Mouse (Mus musculus) urinary bladder, postnatal 14 days (tissue): ENCODE results near the gene AC129217.1.

Source experiments
- DNase-seq: peaks from one replicate; pipeline ENCODE4 v3.0.0; 2021; ENCODE audit warnings: low spot score

Gene AC129217.1

DNA sequence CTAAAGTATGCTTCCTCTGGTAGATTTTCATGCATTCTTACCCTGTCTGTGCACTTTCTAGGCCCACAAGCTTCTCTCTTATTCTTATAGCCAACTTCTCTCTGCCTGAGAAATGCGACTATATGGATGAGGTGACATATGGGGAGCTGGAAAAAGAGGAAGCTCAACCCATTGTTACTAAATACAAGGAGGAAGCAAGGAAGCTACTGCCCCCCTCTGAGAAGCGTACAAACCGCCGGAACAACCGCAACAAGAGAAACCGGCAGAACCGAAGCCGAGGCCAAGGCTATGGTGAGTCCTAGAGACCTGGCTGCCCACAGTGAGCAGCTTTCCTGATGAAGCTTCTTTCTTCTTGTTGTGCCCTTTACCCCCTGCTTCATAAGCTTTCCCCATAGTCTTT is at the start of gene AC129217.1:
Gene AC129217.1 (plus strand): TSS at position 114 of the 400 bp plus-strand sequence.
- no peak for DNase-seq

DNA sequence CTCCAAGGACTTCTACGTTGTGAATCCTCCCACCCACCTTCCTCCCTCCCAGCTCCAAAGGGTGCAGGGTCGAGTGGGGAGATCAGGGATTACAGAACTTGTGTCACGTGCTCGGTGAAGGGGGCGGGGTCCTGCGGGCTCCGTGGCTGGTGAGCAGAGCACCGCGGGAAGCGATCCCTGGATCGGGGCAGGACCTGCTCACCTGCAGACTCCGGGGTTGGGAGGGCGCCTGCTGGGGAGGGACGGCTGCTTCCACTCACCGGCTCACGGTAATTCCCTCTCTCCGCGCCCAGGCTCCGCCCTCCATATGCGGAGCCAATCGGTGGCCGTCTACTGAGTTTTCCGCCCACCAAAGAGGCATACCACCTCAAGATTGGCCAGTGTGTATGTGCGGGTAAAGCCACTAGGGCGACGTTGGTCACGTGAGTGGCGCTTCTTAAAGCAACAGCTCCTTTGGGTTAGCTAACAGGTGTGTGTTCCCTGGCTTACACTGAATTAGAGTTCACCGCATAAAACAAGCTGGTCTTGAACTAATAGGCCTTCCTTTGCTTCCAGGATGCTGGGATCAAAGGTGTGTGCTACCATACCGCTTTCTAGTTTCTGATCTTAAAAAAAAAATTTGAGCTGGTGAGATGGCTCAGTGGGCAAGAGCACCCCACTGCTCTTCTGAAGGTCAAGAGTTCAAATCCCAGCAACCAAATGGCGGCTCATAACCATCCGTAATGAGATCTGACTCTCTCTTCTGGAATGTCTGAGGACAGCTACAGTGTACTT is 43.4 kb upstream of the AC129217.1 start, which contains the start of gene Taf6l:
Gene Taf6l (minus strand): TSS at position 410 of the 774 bp plus-strand sequence.
- DNase-seq, result peak; percentile 91

DNA sequence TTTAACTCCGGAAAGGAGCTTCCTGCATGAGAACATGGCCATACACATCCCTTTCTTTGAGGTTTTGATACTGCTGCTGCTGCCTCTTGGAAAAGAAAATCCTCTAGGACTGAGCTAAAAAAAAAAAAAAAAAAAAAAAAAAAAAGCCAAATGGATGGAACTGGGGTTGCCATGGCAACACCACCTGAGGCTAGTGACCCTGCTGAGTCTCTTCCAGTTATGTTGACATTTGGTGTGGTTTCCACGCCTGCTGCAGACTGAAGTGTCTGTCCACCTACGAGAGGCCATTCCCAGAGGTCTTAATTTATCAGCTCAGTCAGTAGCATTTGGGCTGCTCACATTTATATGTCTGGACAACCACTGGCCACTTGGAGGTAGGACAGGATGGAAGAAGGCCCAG is 41.1 kb upstream of the AC129217.1 start:
- no peak for DNase-seq

DNA sequence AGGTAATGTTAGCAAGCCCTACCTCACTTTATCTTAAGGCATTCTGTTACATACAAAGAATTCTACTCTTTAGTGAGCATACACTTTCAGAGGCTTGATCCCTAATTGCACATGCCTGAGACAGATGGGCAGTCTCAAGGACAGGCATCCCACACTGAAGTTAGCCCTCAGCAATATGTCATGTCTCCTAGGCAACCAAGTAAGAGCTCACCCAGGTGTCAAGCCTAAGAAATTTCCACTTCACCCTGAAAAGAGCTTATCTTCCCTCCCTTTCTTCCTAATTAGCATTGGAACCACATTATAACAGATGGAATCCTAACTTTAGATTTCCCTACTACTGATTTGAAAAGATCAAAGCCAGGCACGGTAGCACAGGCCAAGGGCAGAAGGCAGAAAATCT is 40.4 kb upstream of the AC129217.1 start:
- no peak for DNase-seq

DNA sequence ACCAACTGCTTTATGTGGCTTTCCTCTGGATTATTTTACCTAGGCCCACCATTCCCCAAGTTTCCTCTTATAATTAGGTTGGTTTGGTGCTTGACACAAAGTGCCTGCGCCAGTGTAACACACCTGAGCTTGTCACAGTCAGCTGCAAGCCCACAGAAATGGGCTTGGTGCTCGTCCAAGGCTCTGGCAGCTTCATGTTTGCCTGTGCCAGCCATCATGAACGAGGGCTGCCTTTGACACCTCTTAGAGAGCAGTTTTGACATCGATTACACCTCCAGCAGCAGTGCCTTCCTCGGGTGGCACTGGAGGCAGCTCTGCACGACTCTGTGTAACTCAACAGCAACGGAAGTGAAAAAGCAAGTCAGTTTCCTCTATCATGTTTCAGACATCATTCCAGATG is 39.4 kb upstream of the AC129217.1 start:
- no peak for DNase-seq

DNA sequence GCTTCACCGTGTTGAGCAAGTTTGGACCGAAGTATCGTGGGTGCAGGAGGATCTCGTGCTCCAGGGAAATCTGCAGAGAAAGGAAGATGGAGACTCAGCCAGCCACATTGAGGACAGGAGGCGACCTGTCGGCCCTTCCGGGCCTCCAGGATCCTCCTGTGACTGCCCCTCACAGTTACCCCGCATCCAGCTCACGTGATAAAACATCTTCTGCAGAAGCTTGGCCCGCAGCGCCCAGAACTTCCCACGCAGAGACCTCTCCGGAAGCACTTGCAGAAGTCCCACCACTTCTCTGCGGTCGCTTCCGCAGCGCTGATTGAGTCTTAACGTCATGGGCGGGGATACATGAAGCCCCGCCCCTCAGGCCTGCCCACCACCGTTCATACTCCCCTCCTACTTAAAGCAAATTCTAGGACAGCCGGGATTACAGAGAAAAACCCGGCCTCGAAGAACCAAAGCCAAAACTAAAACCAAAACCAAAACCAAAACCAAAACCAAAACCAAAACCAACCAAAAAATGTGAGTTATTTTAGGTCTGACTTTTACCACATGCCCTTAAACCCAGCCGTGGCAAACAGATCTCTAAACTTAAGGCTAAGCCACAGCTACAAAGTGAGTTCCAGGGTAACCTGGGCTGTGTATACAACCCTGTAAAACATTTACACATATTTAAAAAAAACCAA is 31.2 kb upstream of the AC129217.1 start, which contains the start of gene Polr2g:
Gene Polr2g (minus strand): TSS at position 314 of the 683 bp plus-strand sequence.
- peak; percentile 90 for DNase-seq

DNA sequence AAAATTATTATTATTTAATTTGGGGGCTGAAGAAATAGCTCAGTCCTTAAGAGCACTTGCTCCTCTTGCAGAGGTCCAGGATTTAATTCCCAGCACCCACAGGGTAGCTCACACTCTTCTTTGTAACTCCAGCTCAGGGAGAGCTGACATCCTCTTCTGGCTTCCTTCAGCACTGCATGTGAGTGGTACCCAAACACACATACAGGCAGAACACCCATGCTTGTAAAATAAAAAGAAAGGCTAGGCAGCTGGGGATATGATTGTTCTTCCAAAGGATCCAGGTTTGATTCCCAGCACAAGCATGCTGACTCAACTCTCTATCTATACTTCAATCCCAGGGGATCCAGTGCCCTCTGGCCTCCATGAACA is 30.6 kb upstream of the AC129217.1 start:
- DNase-seq, result no peak

DNA sequence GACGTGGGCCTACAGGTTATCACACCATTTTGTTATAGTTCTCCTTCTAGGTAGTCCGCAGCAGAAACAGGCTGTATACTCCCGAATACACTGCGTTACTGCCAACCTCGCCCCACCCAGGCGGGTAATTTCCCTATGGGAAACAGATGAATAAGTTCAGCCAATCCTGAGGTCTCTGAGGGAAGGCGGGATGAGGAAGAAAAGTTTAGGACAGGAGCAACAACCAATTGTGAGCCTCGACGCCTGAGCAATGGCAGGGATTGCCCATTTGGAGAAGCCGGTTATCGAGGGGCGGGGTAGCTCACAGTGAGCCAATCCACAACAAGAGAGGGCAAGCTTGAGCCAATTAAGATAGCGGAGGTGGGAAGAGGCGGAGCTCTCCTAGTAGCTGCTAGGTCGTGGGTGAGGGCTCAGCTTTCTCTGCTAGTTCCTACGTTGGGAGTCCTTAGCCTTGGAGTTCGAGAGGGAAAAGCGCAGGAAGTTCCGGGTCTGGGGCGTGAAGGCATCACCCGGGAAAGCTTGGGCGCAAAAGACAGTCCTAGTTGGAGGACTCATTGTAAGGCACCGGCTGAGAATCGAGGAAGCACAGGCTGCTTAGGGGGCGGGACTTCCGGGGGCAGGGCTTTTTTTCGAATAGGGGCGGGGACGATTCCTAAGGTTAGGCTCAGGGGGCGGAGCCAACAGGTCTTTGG is 27.3 kb upstream of the AC129217.1 start, which contains the start of gene Zbtb3:
Gene Zbtb3 (plus strand): TSS at position 426 of the 692 bp plus-strand sequence.
- DNase-seq, result peak; percentile 94

DNA sequence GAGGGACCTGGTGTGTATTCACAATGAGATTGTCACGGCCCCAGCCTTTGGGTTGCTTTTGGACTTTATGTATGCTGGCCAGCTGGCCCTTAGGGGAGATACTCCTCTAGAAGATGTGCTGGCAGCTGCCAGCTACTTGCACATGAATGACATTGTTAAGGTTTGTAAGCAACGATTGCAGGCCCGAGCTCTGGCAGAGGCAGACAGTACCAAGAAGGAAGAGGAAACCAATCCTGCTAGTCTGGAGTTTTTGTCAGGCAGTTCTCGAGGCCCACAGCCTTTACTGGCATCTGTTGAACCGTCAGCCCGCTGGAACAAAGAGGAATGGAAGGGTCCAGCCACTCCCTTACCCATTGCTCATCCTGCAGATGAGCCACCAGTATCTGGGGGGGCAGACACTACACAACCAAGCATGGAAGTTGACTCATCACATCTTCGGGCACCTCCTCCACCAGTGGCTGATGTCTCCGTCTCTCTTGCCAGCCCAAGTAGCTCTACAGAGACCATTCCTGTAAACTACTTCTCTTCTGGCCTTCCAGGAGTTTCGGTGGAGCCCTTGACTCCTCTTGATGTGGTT is 26.3 kb upstream of the AC129217.1 start:
- no peak for DNase-seq

DNA sequence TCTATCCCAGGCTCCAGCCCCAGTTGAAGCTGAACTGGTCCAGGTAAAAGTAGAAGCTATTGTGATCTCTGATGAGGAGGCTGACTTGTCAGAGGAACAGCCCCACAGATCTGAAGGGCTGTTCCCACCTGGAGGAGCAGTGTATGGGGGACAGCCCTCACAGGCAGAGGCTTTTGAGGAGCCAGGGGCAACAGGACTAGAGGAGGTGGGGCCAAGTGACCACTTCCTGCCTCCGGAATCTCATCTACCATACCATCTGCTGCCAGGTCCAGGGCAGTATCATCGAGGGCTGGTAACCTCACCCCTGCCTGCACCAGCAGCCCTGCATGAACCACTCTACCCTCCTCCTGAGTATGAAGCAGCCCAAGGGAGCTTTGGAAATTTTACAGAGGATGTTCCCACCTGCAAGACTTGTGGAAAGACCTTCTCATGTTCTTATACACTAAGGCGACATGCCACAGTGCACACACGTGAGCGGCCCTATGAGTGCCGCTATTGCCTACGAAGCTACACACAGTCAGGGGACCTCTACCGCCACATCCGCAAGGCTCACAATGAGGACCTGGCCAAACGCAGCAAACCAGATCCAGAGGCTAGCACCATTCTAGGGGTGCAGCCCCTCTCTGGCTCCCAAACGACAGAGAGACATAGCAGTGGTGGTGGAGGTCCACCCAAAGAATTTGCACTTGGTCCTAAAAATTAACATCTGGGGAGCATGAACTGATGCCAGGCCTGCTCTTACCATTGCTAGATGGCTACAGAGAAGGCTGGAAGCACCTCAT is 25.5 kb upstream of the AC129217.1 start:
- no peak for DNase-seq

DNA sequence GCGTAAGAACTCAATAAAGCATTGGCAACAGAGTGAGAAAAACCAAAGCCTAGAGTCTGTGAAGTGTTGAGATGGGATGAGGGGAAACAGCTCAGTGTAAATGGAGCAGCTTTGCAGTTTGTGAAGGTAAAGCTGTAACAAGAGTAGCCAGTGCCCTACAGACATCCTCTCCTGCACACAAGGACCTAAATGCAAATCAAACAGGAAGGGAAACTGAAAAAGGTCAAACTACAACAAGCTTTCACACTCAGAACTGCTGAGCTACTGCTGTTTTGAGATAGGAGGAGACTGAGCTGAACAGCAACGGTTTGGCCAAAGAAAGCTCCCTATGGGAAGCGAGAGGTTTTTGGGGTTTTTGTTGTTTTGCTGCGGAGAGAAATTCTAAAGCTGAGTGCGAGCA is 22.8 kb upstream of the AC129217.1 start:
- DNase-seq, result no peak

DNA sequence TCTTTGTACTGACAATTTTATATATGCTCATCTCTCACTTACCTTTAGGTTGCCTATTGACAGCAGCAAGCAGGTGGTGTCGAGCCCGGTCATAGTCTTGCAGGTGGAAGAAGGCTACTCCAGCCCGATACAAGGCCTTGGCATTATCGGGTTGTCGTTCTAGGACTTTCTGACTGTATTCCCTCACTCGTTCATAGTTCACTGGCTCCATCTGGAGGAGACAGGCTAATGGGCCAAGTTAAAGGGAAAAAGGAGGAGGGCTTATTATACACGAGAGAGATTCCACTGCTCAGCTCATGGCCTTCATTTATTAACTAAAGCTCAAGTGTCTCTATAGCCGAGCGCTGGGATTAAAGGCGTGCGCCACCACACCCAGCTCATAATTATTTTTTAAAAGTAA is 13.8 kb upstream of the AC129217.1 start:
- no peak for DNase-seq

DNA sequence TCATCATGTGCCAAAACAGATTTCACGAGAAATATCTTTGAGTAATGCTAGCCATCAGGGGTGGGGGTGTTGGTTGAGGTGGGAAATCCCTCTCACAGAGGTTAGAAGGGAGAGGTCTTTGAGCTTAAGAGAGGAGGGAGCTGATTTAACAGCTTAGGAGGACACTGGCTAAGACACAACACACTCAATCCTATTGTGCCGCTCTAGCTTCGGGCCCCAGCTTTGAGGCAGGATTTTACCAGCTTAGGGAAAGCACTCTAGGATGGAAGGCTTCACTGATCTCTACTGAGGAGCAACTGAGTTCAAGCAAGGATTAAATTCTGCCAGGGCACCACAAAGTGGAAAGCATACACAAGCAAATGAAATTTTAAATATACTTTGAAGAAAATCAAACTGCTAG is 12.6 kb upstream of the AC129217.1 start:
- no peak for DNase-seq

DNA sequence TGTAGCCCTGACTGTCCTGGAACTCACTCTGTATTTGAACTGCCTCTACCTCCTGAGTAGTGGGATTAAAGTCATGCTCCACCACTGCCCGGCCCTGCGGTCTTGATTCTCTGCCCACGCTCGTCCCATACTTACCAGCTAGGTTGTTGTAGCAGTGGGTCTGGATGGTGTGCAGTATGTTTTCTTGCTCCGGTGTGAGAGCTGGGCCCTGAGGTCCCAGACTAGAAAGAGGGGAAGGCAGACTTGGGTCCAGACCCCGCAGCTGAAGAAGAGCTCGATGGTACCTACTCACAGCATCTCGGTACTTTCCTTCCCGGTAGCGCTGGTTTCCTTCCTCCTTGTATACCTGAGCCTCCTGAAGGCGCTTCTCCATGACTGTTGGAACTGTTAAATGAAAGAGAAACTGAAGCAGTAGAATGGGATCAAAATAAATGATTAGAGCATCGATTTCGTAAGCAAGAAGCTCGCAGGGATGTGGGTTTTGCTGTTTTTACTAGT is 11.2 kb upstream of the AC129217.1 start:
- no peak for DNase-seq

DNA sequence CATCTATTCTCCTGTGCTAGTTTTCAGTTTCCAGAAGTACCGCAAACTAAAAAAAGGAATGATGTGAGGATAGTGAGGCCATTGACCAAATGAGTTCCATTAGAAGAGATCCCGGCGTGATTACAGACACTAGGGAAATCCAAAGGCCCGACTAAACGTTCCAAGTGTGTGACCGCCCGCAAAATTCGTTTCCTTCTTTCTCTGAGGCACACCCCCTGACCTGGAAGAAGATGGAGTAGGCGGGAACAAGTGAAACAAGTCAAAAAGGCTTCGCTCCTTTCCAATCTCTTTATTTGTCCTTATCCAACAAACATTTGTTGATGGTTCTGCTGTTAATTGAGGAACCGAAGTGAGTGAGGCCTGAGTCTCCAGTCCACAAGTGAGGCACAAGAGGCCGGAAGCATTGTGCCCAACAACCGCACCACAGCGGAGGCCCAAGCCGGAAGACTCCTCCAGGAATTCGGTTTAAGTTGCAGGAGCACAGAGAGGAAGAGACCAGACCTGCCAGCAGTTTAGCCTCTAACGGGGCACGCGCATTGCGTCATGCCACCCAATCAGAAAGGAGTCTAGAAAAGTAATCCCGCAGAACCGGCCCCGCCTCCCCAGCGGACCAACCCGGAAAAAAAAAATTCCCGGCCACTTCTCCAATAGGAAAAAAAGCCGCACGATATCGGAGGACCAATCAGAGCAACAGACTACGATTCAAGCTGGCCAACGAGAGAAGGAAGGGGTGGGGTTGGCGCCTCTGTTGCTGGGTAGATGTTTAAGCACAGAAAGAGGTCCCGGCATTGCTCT is 10.6 kb upstream of the AC129217.1 start, which contains the start of gene Ttc9c:
Gene Ttc9c (minus strand): TSS at position 533 of the 795 bp plus-strand sequence.
- DNase-seq, result peak; percentile 97

DNA sequence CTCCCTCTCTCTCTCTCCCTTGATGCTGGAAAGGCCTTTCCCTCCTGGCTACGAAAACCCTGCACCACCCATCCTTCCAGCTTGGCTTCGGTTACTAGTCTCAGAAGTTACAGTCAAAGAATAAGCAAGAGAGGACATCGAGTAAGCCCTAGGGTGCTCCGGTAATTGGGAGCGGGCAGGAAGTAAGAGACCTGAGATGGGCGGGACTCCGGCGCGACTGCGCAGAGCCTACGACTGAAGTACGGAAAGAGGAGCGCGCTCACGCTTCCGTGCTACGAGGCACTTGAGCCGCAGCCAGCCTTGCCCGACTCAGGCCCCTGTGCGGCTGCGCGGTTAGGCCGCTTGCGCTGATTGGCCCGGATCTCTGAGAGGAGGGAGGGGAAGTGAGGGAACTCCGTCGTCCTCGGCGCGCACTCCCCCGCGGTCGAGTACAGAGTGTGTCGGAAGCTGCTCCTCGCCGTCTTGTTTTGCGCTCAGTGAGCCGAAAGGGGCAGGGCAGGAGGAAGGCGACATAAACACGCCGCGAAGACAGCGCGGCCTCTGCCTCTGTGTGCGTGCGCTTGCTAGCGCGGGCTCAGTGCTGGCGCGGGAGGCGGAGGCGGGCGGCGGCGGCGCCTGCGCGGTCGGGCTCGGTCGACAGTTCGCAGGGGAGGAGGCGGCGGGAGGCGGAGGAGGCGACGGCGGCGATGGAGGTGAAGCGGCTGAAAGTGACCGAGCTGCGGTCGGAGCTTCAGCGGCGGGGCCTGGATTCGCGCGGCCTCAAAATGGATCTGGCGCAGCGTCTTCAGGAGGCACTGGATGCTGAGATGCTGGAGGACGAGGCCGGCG is 9.8 kb upstream of the AC129217.1 start, which contains the start of gene Hnrnpul2:
Gene Hnrnpul2 (plus strand): TSS at position 415 of the 828 bp plus-strand sequence.
- peak; percentile 99 for DNase-seq

DNA sequence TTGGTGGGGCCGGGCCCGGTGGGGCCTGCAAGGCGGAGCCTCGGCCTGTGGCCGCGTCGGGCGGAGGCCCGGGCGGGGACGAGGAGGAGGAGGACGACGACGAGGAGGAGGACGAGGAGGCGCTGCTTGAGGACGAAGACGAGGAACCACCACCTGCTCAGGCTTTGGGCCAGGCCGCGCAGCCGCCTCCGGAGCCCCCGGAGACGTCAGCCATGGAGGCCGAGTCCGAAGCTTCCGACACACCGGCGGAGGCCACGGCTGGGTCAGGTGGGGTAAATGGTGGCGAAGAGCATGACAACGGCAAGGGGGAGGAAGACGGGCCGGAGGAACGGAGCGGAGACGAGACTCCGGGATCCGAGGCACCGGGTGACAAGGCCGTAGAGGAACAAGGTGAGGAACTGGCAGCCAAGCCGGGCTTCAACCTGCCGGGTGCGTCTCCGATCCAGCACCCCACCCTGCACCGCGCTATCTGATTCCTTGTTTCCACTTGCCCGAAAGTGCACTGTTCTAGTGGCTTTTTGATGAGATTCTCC is 9.1 kb upstream of the AC129217.1 start:
- no peak for DNase-seq

DNA sequence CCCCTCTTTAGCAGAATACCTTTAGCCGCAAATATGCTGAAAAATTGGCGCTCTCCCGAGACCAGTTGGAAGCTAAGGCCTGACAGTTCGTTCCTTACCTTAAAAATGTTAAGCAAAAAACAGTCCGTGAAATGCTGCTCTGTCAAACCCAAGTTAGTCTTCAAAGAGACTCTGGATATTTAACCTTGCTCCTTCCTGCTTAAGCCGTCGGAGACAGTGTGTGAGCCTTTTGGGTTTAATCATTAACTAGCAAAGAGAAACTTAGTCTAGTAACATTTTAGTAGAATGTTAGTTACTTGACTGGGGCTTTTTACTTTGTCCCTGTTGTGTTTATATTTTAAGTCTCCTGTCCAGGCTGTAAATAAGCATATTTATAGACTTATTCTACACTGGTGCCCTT is 8.4 kb upstream of the AC129217.1 start:
- no peak for DNase-seq

DNA sequence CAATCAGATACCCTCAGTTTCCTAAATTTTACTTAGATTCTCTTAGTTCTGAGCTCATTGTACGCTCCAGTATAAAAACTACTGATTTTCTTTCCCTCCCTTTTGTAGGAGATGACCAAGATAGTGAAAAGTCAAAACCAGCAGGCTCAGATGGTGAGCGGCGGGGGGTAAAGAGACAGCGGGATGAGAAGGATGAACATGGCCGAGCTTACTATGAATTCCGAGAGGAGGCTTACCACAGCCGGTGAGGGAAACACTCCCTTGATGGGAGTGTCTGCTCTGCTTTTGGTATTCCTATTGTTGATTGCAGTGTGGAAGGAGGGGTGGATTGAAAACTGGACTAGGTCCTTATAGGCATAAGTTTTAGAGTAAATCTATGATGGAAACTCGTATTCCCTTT is 6.9 kb upstream of the AC129217.1 start:
- no peak for DNase-seq
